Mouse (Mus musculus) thymus, postnatal 25 days (tissue): ENCODE results near the gene Gm6760.

Experiments used
- DNase-seq: peaks from one replicate; pipeline ENCODE4 v3.0.0; 2022

Gene Gm6760

GRCm38 (mm10) chrX:64152098-64152497 lies at the start of gene Gm6760:
TSS of gene Gm6760 (minus strand) at chrX:64152198.
- DNase-seq = no peak

- no peak for DNase-seq
Measured at GRCm38 (mm10) chrX:64181246-64181645, 29.2 kb upstream of the Gm6760 start.

GRCm38 (mm10) chrX:64173248-64173647 lies 21.2 kb upstream of the Gm6760 start, which contains the start of gene 3830417A13Rik:
TSS of gene 3830417A13Rik (plus strand) at chrX:64173548.
- no peak for DNase-seq
